Mouse (Mus musculus) cerebellum, postnatal 25 days (tissue): ENCODE results near the gene Unc5c.

Experiments
- DNase-seq, 2 experiments: peaks; one replicate each; pipeline ENCODE4 v3.0.0; 2021; ENCODE audit warnings: mixed read lengths in 2 of 2

Gene Unc5c

DNA sequence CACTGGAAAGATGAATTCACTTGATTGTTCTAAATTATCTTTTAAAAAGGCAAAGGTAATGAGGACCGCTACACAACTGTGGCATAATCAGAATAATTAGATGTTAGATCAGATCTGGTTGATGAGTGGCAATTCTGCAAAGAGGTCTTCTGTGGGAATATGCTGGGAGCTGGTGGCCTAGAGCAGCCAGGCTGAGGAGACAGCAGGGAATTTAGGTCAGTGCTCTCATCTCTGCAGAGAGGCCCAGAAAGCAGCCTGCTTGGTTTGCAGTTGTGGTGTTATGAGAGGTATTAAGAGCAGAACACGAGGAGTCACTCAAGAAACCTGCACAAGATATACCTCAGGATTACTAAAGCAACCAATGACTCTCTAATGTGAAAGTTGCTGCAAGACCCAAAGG, 133.9 kb downstream of the Unc5c start:
- DNase-seq = peak; percentile 61 to 63

DNA sequence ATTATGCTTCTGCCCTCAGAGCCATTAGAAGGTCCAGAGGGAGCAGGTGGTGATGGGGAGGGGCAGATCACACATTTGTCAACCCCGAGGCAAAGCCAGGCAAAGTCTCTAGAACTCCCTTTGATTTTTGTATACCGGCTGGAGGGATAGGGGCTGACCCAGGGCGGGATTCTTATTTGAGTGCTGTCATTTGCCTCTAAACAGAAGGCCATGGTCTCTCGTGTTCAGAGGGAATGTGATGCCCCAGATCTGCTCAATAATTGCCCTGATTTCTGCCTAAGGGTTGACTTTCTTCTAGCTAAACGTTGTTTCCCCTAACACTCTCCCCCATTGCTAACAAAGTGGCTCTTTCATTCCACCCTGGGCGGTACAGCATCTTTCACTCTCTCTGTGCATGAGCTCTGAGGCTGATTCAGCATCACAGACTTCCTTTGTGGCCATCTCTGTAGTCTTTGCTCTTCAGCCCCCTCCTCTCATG, 136.1 kb downstream of the Unc5c start:
- DNase-seq = peak; percentile 67 to 72

DNA sequence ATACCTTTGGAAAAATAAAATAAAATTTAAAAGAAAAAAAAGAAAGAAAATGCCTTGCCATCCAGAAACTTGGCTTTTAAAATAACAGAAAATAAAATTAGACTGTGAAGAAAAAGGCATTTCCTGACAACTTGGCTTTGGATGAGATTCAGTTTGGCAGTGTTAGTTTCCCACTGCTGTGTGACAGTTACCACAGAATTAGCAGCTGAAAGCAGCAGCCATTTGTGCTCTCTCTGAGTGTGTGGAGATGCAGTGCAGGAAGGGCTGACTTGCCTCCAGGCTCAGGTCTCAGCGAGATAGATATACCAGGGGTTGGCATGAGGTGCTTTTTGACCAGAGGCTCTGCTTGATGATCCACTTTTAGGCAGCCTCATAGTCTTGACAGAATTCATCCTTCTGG, 151.7 kb downstream of the Unc5c start:
- peak; percentile 42 to 46 for DNase-seq

DNA sequence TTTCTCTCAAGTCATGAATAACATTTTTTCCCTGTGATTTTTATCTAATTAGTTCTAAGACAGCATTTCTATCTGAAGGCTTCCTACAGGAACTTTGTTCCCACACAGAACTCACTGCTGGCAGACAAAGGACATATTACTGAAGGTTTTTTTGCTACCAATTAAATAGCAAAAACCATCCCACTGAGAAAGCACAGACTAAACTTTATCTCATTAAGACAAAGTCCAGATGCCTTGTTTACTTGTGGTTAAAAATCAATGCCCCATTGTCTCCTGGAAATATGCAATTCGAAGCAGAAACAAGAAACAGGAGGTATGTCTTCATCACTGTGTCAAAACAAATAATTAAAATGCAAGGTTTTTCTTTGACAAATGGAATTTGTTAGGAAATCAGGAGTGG, 153.7 kb downstream of the Unc5c start:
- no peak for DNase-seq

DNA sequence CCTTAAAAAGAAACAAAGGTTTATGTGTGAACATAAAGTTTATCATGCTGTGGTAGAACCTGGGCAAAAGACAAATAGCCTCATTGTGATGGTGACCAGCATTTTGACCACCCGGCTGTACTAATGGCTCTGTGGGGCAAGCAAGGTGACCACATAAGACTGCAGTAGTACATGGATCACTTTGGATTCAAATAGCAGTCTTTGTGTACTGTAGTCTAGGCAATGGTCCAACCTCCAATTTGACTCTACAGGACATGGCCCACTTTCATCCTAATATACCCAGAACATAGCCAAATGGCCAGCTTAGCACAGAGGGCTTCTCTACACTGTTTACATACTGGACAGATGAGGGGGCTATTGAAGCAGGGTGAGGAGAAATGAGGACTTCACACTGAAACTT, 156.5 kb downstream of the Unc5c start:
- DNase-seq = peak; percentile 55 to 65

DNA sequence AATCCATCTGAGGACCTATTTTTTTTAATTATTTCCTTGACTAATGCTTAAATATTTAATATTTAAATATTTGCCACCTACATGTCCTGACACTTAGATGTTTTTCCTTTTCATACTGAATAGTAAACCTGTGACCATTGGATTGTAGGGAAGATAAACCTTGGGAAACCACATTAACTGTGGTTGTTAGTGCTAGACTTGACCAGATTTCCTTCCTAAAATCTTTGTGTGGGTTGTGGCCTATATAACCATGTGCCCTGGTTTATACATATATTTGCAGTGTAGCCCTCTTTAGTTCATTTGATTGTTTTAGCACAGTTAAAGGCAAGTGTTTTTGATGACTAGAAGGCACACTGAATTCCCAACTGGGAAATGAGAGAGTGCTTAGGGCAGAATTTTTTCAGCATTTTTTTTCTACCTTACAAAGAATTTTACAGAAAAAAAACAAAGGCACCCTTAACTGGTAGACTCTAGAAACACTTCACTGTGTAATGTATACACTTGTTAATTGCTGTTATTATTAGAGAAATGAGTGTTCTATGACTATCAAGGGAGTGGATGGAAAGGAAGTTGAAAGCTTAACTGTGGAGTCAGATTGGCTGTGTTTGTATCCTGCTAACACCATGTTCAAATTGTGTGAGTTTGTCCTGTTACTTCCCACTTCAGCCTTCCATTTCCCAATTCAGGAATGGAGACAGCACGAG, 162.1 kb downstream of the Unc5c start:
- DNase-seq = no peak

DNA sequence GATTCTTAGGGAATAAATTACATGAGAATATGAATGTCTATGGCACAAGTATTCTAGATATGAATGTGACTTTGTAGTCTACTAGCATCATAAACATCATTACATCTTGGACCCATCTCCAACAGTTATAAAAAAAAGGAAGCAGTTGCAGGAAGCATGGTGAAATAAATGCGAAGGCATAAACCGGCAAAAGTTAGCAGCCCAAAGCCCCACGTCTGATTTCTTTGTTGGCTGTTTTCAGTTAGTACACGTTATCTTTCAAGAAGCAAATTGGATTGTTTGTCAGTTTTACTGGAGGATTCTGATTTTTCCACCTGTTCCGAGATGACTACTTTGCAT, 162.6 kb downstream of the Unc5c start:
- DNase-seq = no peak

DNA sequence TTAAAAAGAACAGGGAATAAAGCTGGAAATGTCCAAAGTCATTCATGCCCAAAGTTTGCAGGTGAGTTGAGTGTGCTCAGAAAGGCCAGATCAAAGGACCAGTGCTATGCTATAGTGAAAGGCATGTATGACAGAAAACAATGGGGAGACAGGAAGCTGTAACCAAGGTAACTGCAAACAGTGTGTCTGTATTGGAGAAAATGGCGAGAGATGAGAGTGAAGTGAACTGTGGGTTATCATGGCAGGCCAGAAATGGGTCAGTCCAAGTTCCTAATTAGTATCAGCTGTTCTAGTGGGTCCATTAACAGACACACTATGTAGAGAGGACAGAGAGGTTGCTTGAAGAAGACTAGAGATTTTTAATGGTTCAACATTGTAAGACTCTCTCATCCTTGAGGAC, 164.4 kb downstream of the Unc5c start:
- DNase-seq = no peak

DNA sequence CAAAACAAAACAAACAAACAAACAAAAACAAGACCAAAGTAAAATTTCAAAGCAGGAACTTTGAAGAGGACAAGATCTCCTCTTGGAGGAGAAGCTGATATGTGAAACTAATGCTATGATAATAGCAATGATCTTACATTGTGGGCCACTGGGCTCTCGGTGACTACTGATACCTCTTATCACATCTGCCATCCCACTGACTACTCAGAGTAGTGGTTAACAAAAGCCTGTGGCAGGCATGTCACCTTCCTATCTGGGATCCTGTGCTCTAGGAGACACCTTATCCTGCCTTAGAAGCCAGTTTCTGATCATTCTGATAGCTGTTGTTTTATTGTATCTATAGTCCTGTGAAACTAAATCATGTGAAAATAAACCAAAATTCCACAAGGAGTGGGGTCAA, 172.9 kb downstream of the Unc5c start:
- no peak for DNase-seq

DNA sequence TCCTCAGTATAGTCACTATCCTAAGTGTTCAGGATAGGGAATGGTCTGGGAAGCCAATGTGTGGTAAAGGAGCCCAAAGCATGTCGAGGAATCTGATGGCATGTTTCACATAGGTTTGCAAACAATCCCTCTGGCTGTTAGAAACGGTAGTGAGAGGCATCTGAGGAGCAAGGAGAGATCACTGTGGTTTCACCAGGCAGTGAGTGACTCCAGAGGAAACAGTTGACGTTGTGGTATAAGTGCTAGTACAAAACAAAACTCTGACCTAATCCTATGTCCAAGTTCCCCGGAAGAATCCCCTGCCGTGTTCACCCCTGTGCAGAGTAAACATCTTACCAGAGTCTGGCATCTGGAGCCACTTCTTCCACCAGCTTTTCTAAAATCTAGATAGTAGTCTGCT, 179.2 kb downstream of the Unc5c start:
- no peak for DNase-seq

DNA sequence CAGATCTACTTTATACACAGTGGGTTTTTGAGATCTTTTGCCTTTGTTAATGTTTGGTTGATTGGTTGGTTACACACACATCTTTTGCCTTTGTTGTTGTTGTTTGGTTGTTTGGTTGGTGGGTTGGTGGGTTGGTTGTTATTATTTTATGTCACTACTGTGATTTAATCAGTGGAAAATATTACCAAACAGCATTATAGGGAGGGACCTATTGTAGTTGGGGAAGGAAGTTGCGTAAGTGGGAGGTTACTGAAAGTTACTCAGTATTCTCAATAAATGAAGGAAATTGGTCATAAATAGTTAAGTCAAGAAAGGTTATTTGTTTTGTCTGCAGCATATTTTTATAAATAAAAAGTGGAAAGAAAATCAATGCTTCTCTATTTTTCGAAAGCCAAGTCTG, 181.6 kb downstream of the Unc5c start:
- no peak for DNase-seq

DNA sequence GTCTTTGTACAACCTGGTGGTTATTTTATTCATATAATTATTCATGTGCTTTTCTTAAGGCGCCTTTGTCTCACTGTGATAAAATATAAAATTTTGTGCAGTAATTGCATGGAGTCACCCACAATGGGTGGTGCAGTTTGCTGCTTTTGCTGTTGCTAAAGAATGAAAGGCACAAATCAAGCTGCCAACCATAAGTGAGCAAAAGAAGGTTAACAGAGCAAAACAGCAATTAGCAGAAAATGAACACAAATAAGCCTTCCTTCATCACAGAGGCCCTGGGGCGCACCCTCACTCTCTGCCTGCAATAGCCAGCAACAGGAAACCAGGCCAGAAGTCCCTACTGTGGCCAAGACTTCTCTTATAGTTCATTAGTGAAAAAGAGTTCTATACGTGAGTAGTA, 185.6 kb downstream of the Unc5c start:
- DNase-seq = no peak

DNA sequence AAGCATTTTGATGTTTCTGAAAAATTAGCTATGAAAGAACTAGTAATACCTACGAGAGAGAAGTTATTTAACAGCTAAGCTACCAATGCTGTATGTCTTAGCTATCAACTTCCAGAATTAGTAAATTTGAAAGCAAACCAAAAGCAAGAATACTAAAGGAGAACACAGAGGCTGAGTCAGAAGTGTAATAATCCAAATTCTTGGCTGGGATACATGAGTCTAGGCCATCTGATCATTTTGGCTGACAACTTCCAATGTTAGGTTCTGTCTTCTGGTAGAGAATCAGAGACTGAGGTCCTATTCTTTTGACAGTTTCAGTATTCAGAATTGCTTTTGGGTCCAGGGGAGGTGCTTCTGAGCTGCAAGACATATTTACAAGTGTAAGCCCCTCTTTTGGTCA, 188.9 kb downstream of the Unc5c start:
- DNase-seq = peak in 1 of 2 experiments; percentile 15

DNA sequence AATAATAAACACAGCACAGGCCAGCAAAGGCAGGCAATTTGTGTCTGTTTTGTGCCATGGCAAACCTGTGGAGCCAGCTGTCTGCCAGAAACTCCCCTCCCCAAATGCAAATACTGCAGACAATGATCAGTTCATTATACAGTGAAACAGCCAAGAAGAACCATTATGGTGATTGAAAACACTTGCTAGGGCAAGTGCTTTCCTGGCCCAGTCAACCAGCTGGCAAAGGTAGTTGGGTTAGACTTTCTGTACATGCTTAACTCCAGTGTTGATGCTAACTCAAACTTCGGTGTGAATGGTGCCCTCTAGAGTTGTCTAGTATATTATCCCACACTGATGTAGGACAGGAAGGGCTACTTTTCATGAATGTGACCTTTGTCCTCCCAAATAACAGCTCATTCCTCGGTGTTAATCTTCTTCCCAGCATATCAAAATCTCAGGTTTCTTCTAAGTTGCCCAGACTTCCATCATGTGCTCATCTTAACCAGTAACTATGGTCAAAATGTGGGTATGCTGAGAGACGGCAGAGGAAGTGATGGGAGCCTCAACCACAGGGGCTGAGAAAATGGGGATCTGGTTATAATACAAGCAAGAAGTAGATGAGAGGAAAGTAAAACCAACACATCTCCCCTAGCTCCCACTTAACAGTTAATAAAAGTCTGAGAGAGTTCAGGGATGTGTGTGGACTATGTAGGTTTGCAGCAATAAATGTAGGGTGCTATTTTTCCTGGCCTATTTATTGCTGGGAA, 194.2 kb downstream of the Unc5c start:
- no peak for DNase-seq

DNA sequence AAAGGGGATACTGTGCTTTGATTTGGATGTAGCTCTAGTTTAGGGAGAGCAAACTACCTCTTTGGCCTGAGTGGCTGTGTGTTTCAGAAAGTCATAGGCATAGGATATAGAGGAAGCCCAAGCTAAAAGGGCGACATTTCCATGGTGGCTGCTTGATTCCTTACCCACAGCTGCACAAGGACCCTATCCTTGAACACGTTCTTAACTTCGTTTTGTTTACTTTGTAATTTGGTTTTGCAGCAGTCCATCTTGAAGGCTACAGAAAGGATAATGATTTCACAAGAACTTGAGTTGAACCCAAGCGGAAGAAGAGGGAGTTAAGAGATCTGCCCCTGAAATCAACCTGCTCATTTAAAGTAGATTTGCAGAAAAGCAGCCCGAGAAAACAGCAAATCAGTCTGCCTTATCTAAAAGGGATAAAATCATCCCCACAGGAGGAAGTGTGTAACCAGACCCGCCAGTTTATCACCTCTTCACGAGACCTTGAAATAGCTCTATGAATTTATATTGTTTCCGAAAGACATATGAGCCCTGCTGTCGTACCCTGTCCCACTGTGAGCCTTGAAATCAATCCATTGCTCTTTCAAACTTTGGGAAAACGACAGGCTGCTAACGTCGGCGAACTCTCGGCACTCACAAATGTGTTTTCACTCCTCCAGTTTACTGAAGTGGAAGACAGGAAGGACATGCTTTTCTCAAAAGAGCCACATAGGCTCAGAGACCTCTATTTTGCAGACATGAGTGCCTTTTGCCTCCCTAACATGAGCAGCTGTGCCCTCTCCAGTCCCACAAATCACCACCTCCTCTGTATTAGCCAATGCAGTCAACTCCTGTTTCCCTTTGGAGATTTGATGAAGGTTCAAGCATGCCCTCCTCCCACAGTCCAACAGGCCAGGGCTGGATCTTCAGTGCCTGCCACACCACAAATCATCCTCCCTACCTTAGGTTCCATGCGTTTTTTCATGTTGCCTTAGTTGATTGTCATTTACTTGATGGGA, 195.3 kb downstream of the Unc5c start:
- DNase-seq = no peak

DNA sequence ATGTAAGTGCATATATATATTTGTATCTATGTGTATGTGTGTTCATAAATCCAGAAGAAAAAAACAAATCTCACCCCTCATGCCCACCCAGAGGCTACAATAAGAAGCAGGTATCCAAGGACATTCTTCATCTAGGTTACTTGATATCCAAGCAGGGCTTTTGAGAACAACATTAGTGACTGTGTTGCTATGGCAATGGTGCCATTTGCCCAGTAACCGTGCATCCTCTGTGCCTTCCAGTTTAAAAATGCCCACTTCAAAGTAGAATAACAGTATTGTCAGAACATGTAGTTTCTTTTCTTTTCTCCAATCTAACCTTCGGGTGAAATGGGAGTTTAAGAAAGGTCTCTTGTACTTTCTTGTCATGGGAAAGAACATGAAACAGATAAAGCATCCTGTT, 224.1 kb downstream of the Unc5c start:
- no peak for DNase-seq

DNA sequence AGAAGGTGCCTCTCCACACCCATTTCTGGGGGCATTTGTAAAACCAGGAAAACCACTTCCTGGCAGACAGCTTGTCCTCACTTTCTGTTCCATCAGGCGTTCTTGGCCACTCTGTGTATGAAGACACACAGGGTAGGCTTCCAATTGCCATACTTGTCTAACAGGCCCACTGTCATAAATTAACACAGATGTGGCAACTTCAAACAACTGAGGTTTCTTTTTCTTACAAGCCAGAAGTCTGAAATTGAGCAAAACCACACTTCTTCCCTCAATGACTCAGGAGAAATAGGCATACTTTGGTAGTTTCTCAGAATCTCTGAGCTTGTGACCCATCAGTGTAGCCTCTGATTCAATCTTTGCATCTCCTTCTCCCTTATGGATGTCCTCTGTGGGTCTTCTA, 225.7 kb downstream of the Unc5c start:
- no peak for DNase-seq

DNA sequence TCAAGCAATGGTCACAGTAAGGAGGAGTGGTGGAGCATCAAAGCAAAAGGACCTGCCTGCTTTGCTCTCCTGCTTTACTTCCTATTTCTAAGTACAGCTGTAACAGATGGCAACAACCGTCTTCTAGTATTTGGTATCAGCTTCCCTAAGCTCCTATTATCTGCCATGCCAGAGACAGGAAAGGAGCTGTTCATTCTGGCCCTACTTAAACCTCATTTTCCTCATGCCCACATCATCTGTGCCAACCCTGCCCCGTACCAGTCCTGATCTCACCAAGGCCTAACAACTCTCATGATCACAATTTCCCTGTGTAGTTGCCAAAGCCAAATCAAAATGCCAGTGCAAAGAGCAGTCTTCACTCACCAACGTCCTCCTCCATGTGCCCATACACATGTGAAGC, 226.4 kb downstream of the Unc5c start:
- no peak for DNase-seq

DNA sequence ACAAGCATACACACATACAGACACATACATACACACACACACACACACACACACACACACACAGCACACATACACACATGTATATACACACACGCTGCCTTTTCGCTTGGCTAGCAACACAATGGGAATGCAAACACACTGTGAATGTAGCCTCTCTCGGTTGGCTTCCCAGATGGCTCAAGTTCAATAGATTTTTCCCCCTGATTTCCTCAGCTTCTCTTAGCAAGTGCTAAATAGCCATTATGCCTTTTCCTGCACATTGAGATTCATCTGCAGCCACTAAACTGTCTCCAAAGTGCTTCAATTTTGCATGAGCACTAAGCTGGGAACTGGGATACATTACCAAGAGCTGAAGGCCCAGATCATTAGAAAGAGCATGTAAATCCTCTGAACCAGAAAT, 226.8 kb downstream of the Unc5c start:
- DNase-seq = no peak

DNA sequence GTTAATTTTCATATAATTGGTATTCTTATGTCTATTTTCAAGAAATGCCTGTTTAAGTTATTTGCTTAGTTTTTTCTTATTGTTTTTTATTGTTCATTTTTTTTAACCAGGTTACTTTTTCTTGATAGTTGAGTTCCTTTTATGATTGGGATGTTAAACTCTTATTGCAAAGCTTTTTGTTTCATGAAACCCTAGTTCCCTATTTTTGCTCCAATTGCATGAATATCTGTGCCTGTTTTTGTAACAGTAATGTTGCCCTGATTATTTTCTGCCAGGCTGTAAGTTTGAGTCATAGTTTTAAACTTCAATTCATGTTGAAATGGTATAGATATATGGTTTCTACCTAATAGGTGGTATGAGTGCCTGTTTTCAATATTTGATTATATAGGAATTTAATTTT, 234.2 kb downstream of the Unc5c start:
- DNase-seq = no peak

DNA sequence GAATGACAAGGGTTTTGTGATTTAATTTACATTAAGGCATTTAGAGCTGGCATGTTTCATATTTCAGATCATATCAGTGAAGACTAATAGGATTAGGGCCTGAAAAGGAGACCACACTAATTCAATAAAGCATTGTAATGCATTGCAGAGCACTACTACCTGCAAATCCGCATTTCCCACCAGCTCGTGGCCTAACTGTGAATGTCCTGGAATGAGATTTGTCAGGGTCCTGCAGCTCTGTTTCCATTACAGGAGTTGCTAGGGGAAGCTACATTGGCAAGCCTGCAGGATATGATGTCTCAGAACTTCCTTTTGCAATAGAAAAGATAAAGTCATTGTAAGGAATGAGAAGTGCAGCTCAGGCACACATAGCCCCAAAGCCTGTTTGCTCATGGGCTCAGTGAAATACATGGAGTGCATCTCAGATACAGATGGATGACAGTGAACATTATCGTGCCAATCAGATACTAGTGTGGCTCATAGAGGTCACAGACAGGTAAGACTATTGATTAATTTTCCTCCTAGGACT, 236.4 kb downstream of the Unc5c start:
- no peak for DNase-seq

DNA sequence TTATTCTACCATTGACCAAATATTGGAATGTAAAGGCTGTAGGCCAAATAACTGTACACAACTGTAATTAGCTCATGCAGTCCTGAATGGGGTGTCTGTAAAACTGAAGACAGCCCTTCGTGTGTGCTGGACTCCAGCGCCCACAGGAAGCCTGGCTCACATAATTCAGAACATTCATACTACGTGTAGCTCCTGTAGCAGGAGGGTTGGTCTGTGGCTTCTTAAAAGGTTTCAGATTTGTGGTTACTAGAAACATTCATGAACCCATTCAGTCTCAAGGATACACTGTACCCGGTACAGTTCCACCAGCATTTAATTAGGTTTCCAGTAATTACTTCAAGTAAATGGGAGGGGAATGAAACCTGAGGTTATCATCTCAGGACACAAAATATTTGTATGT, 246.6 kb downstream of the Unc5c start:
- DNase-seq = no peak

DNA sequence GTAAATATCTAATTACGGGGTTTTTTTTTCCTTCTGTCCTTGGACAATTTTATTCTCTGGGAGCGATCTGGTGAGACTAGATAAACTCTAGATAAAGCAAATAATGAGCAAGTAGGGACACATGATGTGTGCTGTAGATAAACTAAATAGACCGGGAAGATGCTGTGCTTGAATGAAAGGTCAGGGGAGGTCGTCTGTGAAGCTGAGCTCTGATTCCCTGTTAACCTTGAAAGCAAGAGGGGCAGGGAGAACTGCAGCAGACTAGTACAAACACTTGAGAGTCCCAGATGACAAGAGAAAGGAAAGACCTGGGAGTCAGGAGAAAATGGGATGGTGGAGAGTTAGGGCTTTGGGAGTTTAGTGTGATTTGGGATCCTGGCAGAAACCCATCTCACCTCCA, 251.4 kb downstream of the Unc5c start:
- DNase-seq = no peak
